Mouse (Mus musculus) C2C12 (cell line): Measurements from ENCODE around the gene Slc39a13.

Experiments
- CTCF ChIP-seq: IDR thresholded peaks from one replicate; pipeline ENCODE4 v1.5.1; 2011; ENCODE audit not compliant: control insufficient read depth, insufficient read depth, insufficient read length
- MAX ChIP-seq: IDR thresholded peaks from one replicate; pipeline ENCODE4 v1.6.1; 2011; ENCODE audit warnings: mild to moderate bottlenecking, control low read depth
- USF1 ChIP-seq: IDR thresholded peaks from one replicate; pipeline ENCODE4 v1.6.1; 2011; ENCODE audit warnings: low read depth, mild to moderate bottlenecking, control low read depth, moderate library complexity

- TF ChIP-seq CTCF (no peak), USF1 (no peak), MAX (no peak)
Observed at GRCm38 (mm10) chr2:91119551-91119950, 49.3 kb upstream of the Slc39a13 start.
